Mouse (Mus musculus) megakaryocyte, adult 5-6 weeks (primary cell): ENCODE measurements around the gene Abcf2. TPM values are rescaled to one million over a fixed set of nuclear protein-coding genes. Genes with fewer than 3 reads are reported as not detected.
"Not testable (repeated sequence)": the region's sequence is repeated elsewhere in the genome, so short reads cannot be mapped to it uniquely, and the experiment has no call there.

Experiments used
- ATAC-seq: 2 replicates; pipeline ENCODE4 v1.8.0; 2016; ENCODE audit warnings: mild to moderate bottlenecking, inconsistent platforms; ENCODE audit not compliant: poor library complexity, severe bottlenecking
- total RNA-seq, 2 experiments: library from RNA; stranded (forward) in 1 of 2; stranded (reverse) in 1 of 2; fragments of 153-499, 151-499 nt in 1 of 2; fragments of 221-1000, 200-1000 nt in 1 of 2; gene quantifications; 2 replicates each; pipeline versions ENCODE4 v1.2.3 to v1.2.4; 2015 to 2017

The Abcf2 gene
- total RNA-seq, 2 experiments from 2014 or later = 18.1 to 53.7 TPM

DNA sequence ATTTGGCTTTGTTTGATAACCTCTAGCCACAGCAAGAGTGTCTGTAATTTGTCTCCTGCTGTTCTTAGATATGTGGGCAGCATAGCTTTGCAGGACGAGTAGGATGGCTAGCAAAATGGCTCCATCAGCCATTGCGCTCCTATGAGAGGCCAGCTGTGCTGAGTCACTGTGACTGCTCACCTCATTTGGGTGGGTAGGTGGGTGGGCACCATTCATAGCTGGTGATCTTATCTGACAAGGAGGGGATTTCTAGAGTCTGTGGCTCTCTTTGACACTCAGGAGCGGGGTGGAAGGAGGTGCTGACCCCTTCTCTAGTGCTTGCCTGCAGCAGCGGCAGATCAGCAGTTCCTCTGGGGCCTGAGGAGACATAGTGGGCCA lies 9.9 kb upstream of the Abcf2 start:
- ATAC-seq = no peak

DNA sequence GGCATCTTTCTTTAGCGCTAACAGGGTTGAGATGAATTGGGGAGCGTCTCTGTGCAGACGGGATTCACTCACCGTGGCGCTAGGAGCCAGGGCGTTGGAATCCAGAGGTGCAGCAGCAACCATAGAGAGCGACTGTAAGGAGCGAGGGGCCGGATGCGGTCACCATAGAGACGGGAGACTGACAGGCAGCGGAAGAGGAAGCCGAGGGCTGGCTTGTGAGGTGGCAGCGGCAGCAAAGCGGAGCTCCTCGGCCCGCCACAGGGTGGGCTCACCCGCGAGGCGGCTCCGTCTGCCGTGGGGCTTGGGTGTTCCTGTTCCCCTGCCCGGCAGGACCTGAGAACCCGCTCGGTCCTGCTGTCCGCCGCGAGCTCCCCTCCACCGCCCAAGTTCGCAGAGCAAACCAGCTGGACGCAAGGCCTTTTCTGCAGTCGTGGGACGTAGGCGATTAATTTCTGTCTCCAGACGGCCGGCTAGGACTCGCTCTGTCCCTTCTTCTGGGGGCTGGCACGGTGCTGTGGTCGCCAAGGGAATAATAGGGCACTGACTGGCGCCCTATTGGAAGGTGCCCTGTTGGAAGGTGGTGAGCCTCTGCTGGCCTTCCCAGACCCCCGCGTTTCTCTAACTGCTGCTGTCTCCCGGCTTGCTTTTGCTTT lies 9.4 kb upstream of the Abcf2 start, which contains the start of gene Chpf2:
Gene Chpf2 (plus strand): TSS at position 195 of the 653 bp plus-strand sequence.
- ATAC-seq = peak; percentile 97

DNA sequence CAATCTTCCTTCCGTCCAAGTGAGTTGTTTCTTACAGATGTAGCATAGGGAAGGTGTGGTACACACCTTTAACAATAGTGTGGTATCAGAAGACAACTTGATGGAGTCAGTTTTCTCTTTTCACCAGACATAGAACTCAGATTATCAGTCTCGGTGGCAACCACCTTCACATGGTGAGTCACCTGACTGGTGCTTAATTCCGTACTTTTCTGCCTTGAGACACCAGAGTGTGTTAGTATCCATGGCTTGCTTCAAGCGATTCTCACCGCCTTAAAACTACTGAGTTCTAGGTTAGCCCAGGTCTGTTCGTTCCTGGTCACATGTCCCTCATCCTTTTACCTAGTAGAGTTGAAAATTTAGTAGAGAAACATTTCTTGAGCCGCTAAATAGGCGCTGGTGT lies 8.8 kb upstream of the Abcf2 start:
- ATAC-seq = peak; percentile 13; the same call in 1 of the 2 replicates

- ATAC-seq = no peak
Observed at GRCm38 (mm10) chr5:24578109-24578963, 1.1 kb upstream of the Abcf2 start.

DNA sequence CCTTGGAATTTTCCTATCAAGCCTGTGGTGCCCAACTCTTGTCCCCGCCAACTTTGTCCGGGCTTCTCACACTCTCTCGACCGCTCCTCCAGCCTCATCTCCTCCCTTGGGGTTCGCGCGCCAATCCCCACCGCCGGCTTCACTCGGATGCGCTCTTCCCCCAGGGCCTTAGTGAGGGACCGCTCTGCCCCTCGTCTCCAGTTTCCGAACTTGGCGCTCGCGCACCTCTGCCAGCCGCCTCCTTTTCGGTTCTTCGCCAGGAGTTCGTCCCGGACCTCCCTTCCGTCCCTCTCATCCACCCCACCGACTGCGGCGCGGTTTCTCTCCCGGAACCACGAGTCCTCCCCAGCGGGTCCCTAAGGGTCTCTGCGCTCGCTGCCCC lies 475 bp downstream of the Abcf2 start:
- peak; percentile 21 for ATAC-seq

- ATAC-seq = no peak
Observed at GRCm38 (mm10) chr5:24575948-24576347, 1.3 kb downstream of the Abcf2 start.

- ATAC-seq = no peak
Observed at GRCm38 (mm10) chr5:24556709-24557108, 20.6 kb downstream of the Abcf2 start, which contains the start of gene 4931409K22Rik. Gene 4931409K22Rik (minus strand): TSS chr5:24556809.

- ATAC-seq = not testable (repeated sequence)
Observed at GRCm38 (mm10) chr5:24555335-24555734, 21.9 kb downstream of the Abcf2 start.

GRCm38 (mm10) chr5:24553621-24554244 lies 23.5 kb downstream of the Abcf2 start:
- no peak for ATAC-seq

- no peak for ATAC-seq
Observed at GRCm38 (mm10) chr5:24551317-24551688, 26.0 kb downstream of the Abcf2 start.

DNA sequence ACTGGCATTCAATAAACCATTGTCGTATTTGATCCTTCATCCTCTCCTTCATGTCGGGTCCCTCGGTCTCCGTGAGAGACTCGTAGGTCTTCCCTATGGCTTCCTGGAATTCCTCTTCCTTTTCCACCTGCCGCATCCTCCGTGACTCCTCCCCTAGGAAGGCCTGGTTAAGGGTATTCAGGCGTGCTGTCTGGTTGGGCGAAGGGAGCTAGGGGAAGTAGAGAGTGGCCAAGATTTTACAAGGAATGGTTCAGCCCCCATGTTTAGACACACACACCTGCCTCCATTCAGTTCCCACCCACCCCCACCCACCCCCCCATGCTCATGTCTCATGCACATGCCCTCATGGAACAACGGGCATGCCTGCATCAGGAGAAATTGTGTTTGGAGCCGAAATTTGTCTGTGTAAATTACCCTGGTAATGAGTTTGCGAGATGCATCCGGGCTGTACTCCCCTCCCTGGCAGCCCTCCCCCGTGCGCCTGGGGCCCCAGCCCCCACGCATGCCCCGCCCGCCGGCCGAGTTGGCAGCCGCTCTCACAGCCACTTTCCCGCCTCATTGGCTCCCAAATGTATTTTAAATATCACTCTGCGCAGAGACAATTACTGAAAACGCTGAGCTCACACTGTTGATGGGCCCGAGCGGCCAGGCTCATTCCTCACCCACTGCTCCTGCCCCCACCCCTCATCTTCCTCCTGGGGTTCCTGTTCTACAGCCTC lies 26.5 kb downstream of the Abcf2 start:
- no peak for ATAC-seq

DNA sequence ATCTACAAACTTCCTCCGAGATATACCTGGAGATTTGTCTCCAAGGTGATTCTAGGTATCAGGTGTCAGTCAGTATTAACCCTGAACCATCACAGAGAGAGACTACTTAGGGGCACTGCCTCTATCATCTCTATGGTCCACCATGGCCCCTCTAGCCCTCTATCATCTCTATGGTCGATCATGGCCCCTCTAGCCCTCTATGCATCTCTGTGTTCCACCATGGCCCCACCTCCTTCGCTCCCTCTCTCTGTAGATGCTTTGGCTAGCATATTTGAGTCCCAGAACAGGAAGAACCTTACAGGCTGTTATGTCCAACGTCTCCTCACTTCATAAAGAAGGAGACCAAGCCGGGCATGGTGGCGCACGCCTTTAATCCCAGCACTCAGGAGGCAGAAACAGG lies 34.6 kb downstream of the Abcf2 start:
- no peak for ATAC-seq

DNA sequence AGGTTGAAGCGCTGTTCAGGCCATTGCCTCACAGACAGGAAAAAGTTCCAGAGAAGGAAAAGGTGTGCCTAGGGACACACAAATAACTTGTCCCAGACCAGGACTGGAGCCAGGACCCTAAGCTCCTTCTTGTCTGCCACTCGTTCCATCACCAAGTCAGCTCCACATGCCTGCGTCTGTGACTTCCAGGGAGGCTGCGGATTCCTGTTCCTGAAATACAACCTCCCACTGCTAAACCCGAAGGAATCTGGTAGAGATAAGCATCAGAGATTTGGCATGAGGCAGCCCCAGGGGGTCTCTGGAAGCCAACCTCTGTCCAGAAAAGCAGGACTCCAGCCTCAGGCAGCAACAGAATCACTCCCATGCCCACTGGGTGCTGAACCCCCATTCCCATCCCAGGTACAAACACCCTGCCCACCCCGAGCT lies 36.1 kb downstream of the Abcf2 start:
- ATAC-seq = no peak

- peak; percentile 24; the same call in 1 of the 2 replicates for ATAC-seq
Observed at GRCm38 (mm10) chr5:24540387-24541143, 36.7 kb downstream of the Abcf2 start, which contains the start of gene Asb10. Gene Asb10 (minus strand): TSS chr5:24540978.

GRCm38 (mm10) chr5:24539571-24540296 lies 37.5 kb downstream of the Abcf2 start:
- ATAC-seq = no peak

DNA sequence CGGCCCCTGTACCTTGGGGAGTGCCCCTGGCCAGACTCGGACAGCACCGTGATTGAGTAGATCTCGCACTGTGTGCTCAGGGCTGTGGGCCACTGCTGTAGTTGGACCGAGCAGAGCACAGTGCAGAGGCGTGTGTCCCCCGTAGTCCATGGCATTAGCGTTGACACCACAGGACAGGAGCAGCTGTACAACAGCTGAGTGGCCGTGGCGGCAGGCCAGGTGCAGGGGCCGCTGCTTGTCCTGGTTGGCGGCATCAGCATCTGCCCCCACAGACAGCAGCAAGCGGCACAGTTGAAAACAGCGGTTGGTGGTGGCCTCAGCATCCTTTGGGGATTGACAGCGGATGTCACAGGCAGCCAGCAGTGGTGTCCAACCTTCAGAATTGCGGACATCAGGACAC lies 39.6 kb downstream of the Abcf2 start:
- no peak for ATAC-seq

DNA sequence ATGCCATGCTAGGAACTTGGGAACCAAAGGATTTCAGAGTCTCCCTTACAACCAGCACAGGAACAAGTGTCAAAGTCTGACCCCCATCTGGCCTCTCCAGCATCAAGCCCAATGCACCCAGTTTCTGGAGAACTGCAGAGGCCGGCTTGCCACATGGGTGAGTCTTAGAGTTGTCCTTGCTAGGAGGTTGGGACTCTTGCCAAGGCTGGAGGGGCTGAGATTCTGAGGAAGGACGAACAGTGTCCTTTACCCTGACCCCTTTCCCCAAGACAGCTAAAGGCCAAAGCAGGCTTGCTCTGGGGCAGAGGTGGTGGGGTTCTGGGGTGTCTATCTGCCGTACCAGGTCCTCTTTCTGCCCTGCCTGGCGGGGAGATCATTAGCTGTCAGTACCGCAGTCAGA lies 40.8 kb downstream of the Abcf2 start:
- no peak for ATAC-seq

DNA sequence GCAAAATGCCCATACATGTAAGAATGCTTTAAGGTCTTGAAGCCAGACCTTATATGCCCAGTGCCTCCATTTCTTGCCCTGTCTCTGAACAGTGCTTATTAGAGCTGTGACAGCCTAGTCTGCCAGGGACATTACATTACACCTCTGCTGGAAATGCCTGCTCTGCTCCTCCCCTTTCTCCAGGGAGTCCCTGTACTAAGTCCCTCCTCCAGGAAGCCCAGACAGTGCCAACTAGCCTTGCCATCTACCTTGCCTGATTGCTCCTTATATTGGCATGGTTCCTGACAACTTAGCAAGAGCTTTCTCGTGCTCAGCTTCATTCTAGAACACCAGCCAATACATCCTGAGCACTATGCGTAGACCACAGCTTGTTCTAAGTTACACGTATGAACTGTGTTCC lies 41.5 kb downstream of the Abcf2 start:
- no peak for ATAC-seq

- ATAC-seq = no peak
Observed at GRCm38 (mm10) chr5:24534292-24534691, 43.0 kb downstream of the Abcf2 start.

DNA sequence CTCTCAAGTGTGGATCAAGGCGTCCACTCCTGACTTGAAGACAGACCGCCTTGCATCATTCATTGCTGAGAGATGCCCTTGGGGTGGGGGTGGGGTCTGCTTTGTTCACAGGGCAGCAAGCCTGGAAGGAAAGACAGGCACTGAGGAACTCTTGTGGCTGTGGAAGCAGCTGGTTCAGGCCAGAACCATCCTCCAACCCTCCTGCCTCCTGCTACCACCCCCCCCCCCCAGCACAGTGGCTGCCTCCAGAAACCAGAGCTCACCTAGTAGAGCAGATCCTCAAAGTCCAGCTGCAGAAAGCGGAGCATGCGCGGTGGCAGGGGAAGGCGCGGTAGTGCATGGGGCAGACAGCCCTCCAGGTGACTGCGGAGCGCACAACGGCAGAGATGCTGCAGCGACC lies 43.9 kb downstream of the Abcf2 start:
- ATAC-seq = no peak
